Mouse (Mus musculus) ES-E14 (cell line): ENCODE results near the gene Cap2.

ENCODE experiments used
- CHD2 ChIP-seq: IDR thresholded peaks from 2 replicates; pipeline ENCODE4 v1.6.1; 2014; ENCODE audit warnings: mild to moderate bottlenecking, low read depth, low read length, inconsistent platforms
- HCFC1 ChIP-seq: IDR thresholded peaks from 2 replicates; pipeline ENCODE4 v1.6.1; 2012; ENCODE audit warnings: low read length, inconsistent platforms, borderline replicate concordance; ENCODE audit not compliant: insufficient read depth
- MAFK ChIP-seq: IDR thresholded peaks from 2 replicates; pipeline ENCODE4 v1.6.1; 2014; ENCODE audit warnings: mild to moderate bottlenecking, low read depth, low read length, inconsistent platforms; ENCODE audit not compliant: insufficient read depth
- ZC3H11A ChIP-seq: IDR thresholded peaks from 2 replicates; pipeline ENCODE4 v1.6.1; 2012; ENCODE audit warnings: low read depth, mild to moderate bottlenecking, inconsistent platforms, low read length, borderline replicate concordance
- ZNF384 ChIP-seq: IDR thresholded peaks from 2 replicates; pipeline ENCODE4 v1.6.1; 2012; ENCODE audit warnings: low read depth, low read length, inconsistent platforms

GRCm38 (mm10) chr13:46572648-46573163 lies 71.1 kb downstream of the Cap2 start:
- no peak for TF ChIP-seq ZC3H11A
- TF ChIP-seq MAFK = no peak
- no peak for TF ChIP-seq CHD2
- no peak for TF ChIP-seq HCFC1
- TF ChIP-seq ZNF384 = no peak
